Mouse (Mus musculus) embryonic facial prominence, embryonic 15.5 days (tissue): ENCODE results near the gene Gm37419. TPM values are rescaled to one million over a fixed set of nuclear protein-coding genes. Genes with fewer than 3 reads are reported as not detected.

ENCODE experiments used
- ATAC-seq: fragments of 200-750 bp; cut with Nextera tagmentation; 2 replicates; pipeline ENCODE4 v1.8.0; 2017; ENCODE audit warnings: low read depth, moderate TSS enrichment; ENCODE audit not compliant: insufficient number of reproducible peaks, low FRiP score, low TSS enrichment
- H3K27ac ChIP-seq: fragments of 300-500 bp; sonication (generic); replicated peaks from 2 replicates; pipeline ENCODE4 v1.5.1; 2015; ENCODE audit warnings: mild to moderate bottlenecking, inconsistent platforms
- H3K27me3 ChIP-seq: fragments of 300-500 bp; sonication (generic); 2 replicates; pipeline ENCODE4 v1.6.1; 2015; ENCODE audit warnings: inconsistent platforms
- H3K36me3 ChIP-seq: fragments of 300-500 bp; sonication (generic); 2 replicates; pipeline ENCODE4 v1.6.1; 2015; ENCODE audit warnings: mild to moderate bottlenecking, inconsistent platforms
- H3K4me1 ChIP-seq: fragments of 300-500 bp; sonication (generic); 2 replicates; pipeline ENCODE4 v1.6.1; 2015; ENCODE audit warnings: inconsistent platforms
- H3K4me2 ChIP-seq: fragments of 300-500 bp; sonication (generic); replicated peaks from 2 replicates; pipeline ENCODE4 v1.6.1; 2015; ENCODE audit warnings: mild to moderate bottlenecking, inconsistent platforms
- H3K4me3 ChIP-seq: fragments of 300-500 bp; sonication (generic); replicated peaks from 2 replicates; pipeline ENCODE4 v1.5.1; 2015; ENCODE audit warnings: mild to moderate bottlenecking, inconsistent platforms
- H3K9ac ChIP-seq: fragments of 300-500 bp; sonication (generic); 2 replicates; pipeline ENCODE4 v1.6.1; 2015; ENCODE audit warnings: inconsistent platforms
- H3K9me3 ChIP-seq: fragments of 300-500 bp; sonication (generic); replicated peaks from 2 replicates; pipeline ENCODE4 v1.6.1; 2016; ENCODE audit warnings: inconsistent platforms
- WGBS: fragments of 180-500 bp; shearing (Covaris S2); methylation state at CpG from one replicate; pipeline ENCODE4 v1.1.7; 2015; 5-methylcytosine and 5-hydroxymethylcytosine counted together
- polyA plus RNA-seq: library from polyadenylated mRNA; unstranded; fragments of >200 nt; fragmentation: Nextera tagmentation; extraction: Ambion mirVana; gene quantifications from 2 replicates; pipeline ENCODE4 v1.2.1, GENCODE M21; 2015

Gene Gm37419
- polyA plus RNA-seq, 1 experiment from 2014 or later = not detected

DNA sequence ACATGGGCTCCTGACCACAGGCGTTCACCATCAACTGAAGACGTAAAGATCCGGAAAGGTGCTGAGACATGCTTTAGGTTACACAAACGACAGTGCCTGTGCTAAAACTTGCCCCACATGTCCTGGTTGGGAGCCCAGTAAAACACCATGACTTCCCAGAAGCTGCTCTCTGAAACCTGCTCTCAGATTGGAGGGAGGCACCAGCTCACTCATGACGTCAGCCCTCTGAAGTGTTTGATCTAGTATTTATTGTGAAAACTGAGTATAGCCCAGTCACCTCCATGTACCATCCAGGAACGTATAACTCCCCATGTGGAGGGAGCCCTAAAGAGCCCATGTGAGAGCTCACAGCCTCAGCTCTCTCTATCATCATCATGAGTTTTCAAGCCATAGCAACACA, 9.6 kb downstream of the Gm37419 start:
- Histone ChIP-seq H3K4me2 (no peak overlapping the region), H3K9ac (no peak overlapping the region), H3K9me3 (no peaks in the 10 kb centered on the region), H3K36me3 (no peaks in the 10 kb centered on the region), H3K27me3 (no peaks in the 10 kb centered on the region), H3K4me1 (peaks cover 10% of the 10 kb centered on the region; the same call in 1 of the 2 replicates), H3K4me3 (no peak overlapping the region), H3K27ac (no peak overlapping the region)
- ATAC-seq = no peak
- WGBS = 70% methylated on average over 6 of the region's 6 CpGs

GRCm38 (mm10) chr16:24005928-24006327, 17.6 kb downstream of the Gm37419 start:
- Histone ChIP-seq H3K27ac (no peak overlapping the region), H3K9me3 (no peaks in the 10 kb centered on the region), H3K36me3 (no peaks in the 10 kb centered on the region), H3K4me1 (no peaks in the 10 kb centered on the region), H3K9ac (no peak overlapping the region), H3K4me3 (no peak overlapping the region), H3K4me2 (no peak overlapping the region), H3K27me3 (no peaks in the 10 kb centered on the region)
- 81% methylated on average over 8 of the region's 8 CpGs for WGBS
- no peak for ATAC-seq

DNA sequence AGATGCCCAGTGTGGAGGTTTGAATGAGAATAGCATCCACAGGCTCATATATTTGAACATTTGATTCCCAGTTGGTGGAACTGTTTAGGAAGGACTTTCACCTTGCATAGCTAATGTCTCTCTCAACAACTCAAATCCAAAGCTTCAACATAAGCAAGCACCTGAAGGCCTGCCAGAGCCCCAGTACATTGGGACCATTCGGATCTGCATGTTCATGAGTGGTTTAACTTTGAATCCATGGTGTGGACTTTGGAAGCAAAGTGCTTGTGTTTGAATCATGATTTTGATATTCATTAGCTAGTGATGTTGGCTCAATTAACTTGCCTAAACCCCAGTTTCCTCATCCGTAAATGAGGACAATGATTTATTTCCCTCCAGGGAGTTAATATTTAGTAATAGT, 21.6 kb downstream of the Gm37419 start:
- Histone ChIP-seq H3K4me3 (no peak overlapping the region), H3K9ac (no peak overlapping the region), H3K27me3 (no peaks in the 10 kb centered on the region), H3K36me3 (no peaks in the 10 kb centered on the region), H3K9me3 (no peaks in the 10 kb centered on the region), H3K4me2 (no peak overlapping the region), H3K4me1 (no peaks in the 10 kb centered on the region), H3K27ac (no peak overlapping the region)
- WGBS = 90% methylated on average over 2 of the region's 2 CpGs
- no peak for ATAC-seq

DNA sequence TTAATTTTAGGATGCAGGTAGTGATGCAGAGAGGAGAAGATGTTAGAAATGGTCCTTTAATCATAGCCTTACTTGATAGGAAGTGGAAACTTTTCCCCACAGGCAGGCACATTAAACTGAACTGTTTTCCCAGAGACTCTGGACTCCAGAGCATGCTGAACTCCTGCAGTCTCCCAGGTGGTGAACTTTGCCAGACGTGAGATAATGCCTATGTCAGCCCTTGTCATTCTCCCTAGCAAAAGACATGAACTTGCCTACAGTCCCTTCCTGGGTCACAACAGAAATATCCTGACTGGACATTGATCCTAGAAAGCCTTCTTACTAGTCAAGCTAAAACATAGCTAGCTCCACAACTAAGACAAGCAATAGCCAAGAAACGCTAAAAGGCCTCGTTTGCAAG, 23.0 kb downstream of the Gm37419 start:
- H3K27ac ChIP-seq = no peak overlapping the region
- H3K4me1 ChIP-seq = no peaks in the 10 kb centered on the region
- H3K9me3 ChIP-seq = no peaks in the 10 kb centered on the region
- ATAC-seq = no peak
- no peaks in the 10 kb centered on the region for H3K27me3 ChIP-seq
- H3K4me3 ChIP-seq = no peak overlapping the region
- no peaks in the 10 kb centered on the region for H3K36me3 ChIP-seq
- WGBS = 76% methylated on average over 3 of the region's 3 CpGs
- no peak overlapping the region for H3K9ac ChIP-seq
- no peak overlapping the region for H3K4me2 ChIP-seq

- 55% methylated on average over 3 of the region's 3 CpGs for WGBS
- Histone ChIP-seq H3K9ac (no peak overlapping the region), H3K4me2 (no peak overlapping the region), H3K9me3 (no peaks in the 10 kb centered on the region), H3K4me1 (no peaks in the 10 kb centered on the region), H3K27ac (no peak overlapping the region), H3K27me3 (no peaks in the 10 kb centered on the region), H3K4me3 (no peak overlapping the region), H3K36me3 (no peaks in the 10 kb centered on the region)
- no peak for ATAC-seq
Observed at GRCm38 (mm10) chr16:24012066-24012465, 23.8 kb downstream of the Gm37419 start.

DNA sequence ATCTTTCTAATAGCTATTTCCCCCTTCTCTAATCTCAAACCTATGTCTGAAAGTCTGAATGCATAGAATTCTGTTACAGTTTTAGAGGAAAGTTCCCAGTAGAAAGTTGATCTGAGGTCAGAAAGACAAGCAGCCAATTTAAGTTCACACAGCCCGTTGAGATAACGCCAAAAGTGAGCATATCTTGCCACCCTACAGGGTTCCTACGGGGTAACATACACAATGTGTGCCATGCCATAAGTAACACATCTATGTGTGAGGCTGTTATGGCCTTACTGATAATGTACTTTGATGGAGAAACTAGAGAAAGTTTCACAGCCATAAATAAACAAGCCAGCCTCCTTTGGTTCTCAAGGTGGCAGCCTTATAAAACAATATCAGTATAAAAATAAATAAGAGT, 26.1 kb downstream of the Gm37419 start:
- 85% methylated on average over 3 of the region's 3 CpGs for WGBS
- Histone ChIP-seq H3K36me3 (no peaks in the 10 kb centered on the region), H3K4me2 (no peak overlapping the region), H3K27ac (no peak overlapping the region), H3K27me3 (no peaks in the 10 kb centered on the region), H3K9me3 (no peaks in the 10 kb centered on the region), H3K4me3 (no peak overlapping the region), H3K9ac (no peak overlapping the region), H3K4me1 (no peaks in the 10 kb centered on the region)
- no peak for ATAC-seq

GRCm38 (mm10) chr16:24016273-24016672, 28.0 kb downstream of the Gm37419 start:
- no peak overlapping the region for H3K4me3 ChIP-seq
- H3K9ac ChIP-seq = no peak overlapping the region
- H3K4me2 ChIP-seq = no peak overlapping the region
- no peaks in the 10 kb centered on the region for H3K9me3 ChIP-seq
- H3K4me1 ChIP-seq = no peaks in the 10 kb centered on the region
- WGBS = 65% methylated on average over 6 of the region's 6 CpGs
- no peaks in the 10 kb centered on the region for H3K36me3 ChIP-seq
- H3K27ac ChIP-seq = no peak overlapping the region
- no peaks in the 10 kb centered on the region for H3K27me3 ChIP-seq
- ATAC-seq = no peak

- Histone ChIP-seq H3K4me3 (no peak overlapping the region), H3K9me3 (no peaks in the 10 kb centered on the region), H3K27me3 (no peaks in the 10 kb centered on the region), H3K4me1 (no peaks in the 10 kb centered on the region), H3K27ac (no peak overlapping the region), H3K36me3 (no peaks in the 10 kb centered on the region), H3K4me2 (no peak overlapping the region), H3K9ac (no peak overlapping the region)
- WGBS = 60% methylated on average over 5 of the region's 5 CpGs
- ATAC-seq = no peak
Observed at GRCm38 (mm10) chr16:24016742-24017141, 28.5 kb downstream of the Gm37419 start.

DNA sequence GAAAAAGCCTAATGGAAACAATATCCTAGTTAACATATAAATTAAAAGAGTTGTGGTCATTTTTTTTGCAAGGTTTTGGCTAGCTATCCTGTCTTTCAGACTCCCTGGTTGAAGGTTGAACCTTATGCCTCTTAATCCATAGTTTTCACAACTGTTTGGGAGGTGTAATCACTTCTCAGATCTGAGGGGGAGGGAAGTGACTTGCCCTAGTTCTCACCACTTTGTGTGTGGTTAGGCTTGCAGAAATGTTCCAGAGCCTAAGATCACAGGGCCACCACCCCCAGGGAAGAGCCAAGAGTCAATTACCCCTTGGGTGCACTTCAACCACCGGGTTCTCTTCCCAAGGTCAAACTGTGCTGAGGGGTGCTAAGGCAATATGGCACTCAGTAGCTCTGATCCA, 33.4 kb downstream of the Gm37419 start:
- WGBS = 63% methylated on average over 1 of the region's 1 CpGs

GRCm38 (mm10) chr16:24022605-24023004, 34.3 kb downstream of the Gm37419 start:
- 79% methylated on average over 4 of the region's 4 CpGs for WGBS
- no peak overlapping the region for H3K27ac ChIP-seq

More for the DNA sequence above, 33.4 kb downstream of the Gm37419 start:
- Histone ChIP-seq H3K27ac (no peak overlapping the region), H3K27me3 (no peaks in the 10 kb centered on the region), H3K9me3 (no peaks in the 10 kb centered on the region), H3K4me1 (no peaks in the 10 kb centered on the region), H3K36me3 (no peaks in the 10 kb centered on the region), H3K9ac (no peak overlapping the region), H3K4me3 (no peak overlapping the region), H3K4me2 (no peak overlapping the region)
- no peak for ATAC-seq

DNA sequence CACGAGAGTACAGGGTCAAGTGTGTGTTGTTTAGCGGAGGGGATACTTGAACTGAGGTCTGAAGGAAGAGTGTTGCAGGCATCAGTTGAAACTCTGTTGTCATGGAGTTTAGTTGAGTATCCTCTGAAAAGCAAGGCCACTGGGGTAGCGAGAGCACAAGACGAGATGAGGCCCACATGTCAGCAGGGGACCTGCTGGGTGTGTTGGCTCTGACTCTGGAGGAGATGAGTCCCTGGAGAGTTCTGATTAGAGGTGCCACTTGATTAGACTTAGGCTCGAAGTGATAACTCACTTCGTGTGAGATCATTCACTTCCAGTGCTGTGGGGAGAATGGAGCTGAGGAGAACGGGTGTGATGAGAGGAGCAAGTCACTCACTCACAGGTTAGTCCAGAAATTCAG, 37.2 kb downstream of the Gm37419 start:
- Histone ChIP-seq H3K27me3 (no peaks in the 10 kb centered on the region), H3K4me2 (no peak overlapping the region), H3K27ac (no peak overlapping the region), H3K9ac (no peak overlapping the region), H3K36me3 (no peaks in the 10 kb centered on the region), H3K9me3 (no peaks in the 10 kb centered on the region), H3K4me1 (no peaks in the 10 kb centered on the region), H3K4me3 (no peak overlapping the region)
- ATAC-seq = no peak
- 76% methylated on average over 7 of the region's 7 CpGs for WGBS

More at GRCm38 (mm10) chr16:24022605-24023004, 34.3 kb downstream of the Gm37419 start:
- H3K9ac ChIP-seq = no peak overlapping the region
- no peaks in the 10 kb centered on the region for H3K36me3 ChIP-seq
- no peak overlapping the region for H3K4me2 ChIP-seq
- no peaks in the 10 kb centered on the region for H3K4me1 ChIP-seq
- no peaks in the 10 kb centered on the region for H3K9me3 ChIP-seq
- ATAC-seq = no peak
- H3K4me3 ChIP-seq = no peak overlapping the region
- no peaks in the 10 kb centered on the region for H3K27me3 ChIP-seq

GRCm38 (mm10) chr16:24029965-24030672, 41.8 kb downstream of the Gm37419 start:
- no peak overlapping the region for H3K9ac ChIP-seq
- no peaks in the 10 kb centered on the region for H3K9me3 ChIP-seq
- no peak for ATAC-seq
- no peaks in the 10 kb centered on the region for H3K4me1 ChIP-seq
- no peaks in the 10 kb centered on the region for H3K36me3 ChIP-seq
- H3K4me2 ChIP-seq = no peak overlapping the region
- no peak overlapping the region for H3K4me3 ChIP-seq
- 81% methylated on average over 2 of the region's 2 CpGs for WGBS
- no peak overlapping the region for H3K27ac ChIP-seq
- H3K27me3 ChIP-seq = no peaks in the 10 kb centered on the region
